Comparison of ENCODE assay signal across 18 mouse cellular contexts in the genomic region with DNA sequence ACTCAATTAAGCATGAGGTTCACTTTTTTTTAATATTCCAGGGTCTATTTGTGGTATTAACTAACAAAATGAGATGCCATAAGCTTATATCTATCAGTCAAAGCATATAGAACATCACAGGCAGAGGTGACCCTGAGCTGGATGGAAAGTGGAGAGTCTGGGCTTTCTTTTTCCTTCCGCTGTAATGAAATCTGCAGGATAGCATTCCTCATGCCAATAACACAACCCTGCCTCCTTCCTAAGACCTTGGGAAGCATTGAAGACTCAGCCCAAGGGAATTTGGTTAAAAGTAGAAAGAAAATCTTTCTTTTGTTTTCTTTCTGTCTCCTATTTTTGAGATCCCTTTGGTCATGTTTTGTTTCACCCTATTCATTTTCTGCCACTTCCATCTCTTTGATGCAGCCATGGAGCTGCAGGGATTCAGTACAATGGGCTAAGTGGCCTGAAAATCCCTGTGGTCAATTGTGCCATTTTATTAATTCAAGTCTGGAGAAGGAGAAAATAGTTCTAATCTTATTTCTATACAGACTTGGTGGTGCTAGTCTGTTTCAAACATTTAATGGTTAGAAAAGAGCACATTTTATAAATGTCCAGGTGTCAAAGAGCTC.
"Had no signal": no experiment of that assay in that cellular context is flagged by ENCODE, and none has a peak within 500 bp of the region (broad histone marks: within the 10 kb centered on the region; RNA-seq: fewer than 3 reads in every experiment).

No protein-coding gene starts in this region.

- H3K9me3 ChIP-seq: liver, embryonic 13.5 days; liver, embryonic 15.5 days; lung, embryonic 15.5 days; megakaryocyte, embryonic 14.5 days; midbrain, embryonic 15.5 days; neural tube, embryonic 12.5 days; stomach, embryonic 15.5 days had no signal

- DNase-seq: liver, embryonic 13.5 days; liver, postnatal 0 days; lung, adult 2 months; lung, postnatal 14 days; lung, postnatal 36 days; right cerebral cortex, postnatal 14 days; thymus, adult 2 months; thymus, postnatal 25 days; thymus, postnatal 4 days had no signal

- H3K9ac ChIP-seq: liver, embryonic 13.5 days; liver, embryonic 15.5 days; liver, postnatal 0 days; lung, embryonic 15.5 days; midbrain, embryonic 15.5 days; neural tube, embryonic 12.5 days; stomach, embryonic 15.5 days had no signal

- H3K27ac ChIP-seq: liver, embryonic 13.5 days; liver, embryonic 15.5 days; lung, embryonic 15.5 days; macrophage; midbrain, embryonic 15.5 days; neural tube, embryonic 12.5 days; stomach, embryonic 15.5 days; stomach, postnatal 0 days had no signal

- H3K36me3 ChIP-seq: liver, embryonic 13.5 days; liver, embryonic 15.5 days; lung, embryonic 15.5 days; midbrain, embryonic 15.5 days; neural tube, embryonic 12.5 days; stomach, embryonic 15.5 days had no signal

- H3K27me3 ChIP-seq: liver, embryonic 13.5 days; liver, embryonic 15.5 days; lung, embryonic 15.5 days; megakaryocyte, embryonic 14.5 days; midbrain, embryonic 15.5 days; neural tube, embryonic 12.5 days; stomach, embryonic 15.5 days had no signal

- H3K4me2 ChIP-seq: liver, embryonic 13.5 days; liver, embryonic 15.5 days; lung, embryonic 15.5 days; midbrain, embryonic 15.5 days; neural tube, embryonic 12.5 days; stomach, embryonic 15.5 days had no signal

- H3K4me3 ChIP-seq: liver, embryonic 13.5 days; liver, embryonic 15.5 days; lung, embryonic 15.5 days; megakaryocyte, embryonic 14.5 days; midbrain, embryonic 15.5 days; neural tube, embryonic 12.5 days; stomach, embryonic 15.5 days had no signal

- H3K4me1 ChIP-seq: liver, embryonic 13.5 days; liver, embryonic 15.5 days; lung, embryonic 15.5 days; megakaryocyte, embryonic 14.5 days; midbrain, embryonic 15.5 days; neural tube, embryonic 12.5 days; stomach, embryonic 15.5 days had no signal

- ATAC-seq: liver, postnatal 0 days; lung, postnatal 0 days; midbrain, embryonic 15.5 days had no signal
